Mouse (Mus musculus) CH12.LX (cell line): Measurements from ENCODE around the gene Clic4. TPM values are rescaled to one million over a fixed set of nuclear protein-coding genes. Genes with fewer than 3 reads are reported as not detected.

Experiments used
- DNase-seq: peaks from one replicate; pipeline ENCODE4 v3.0.0-alpha.2; 2013; ENCODE audit errors: extremely low read depth
- H3K27ac ChIP-seq: 2 replicates; pipeline ENCODE4 v1.5.1; 2012; ENCODE audit warnings: low read depth, mild to moderate bottlenecking, control low read depth, moderate library complexity; ENCODE audit not compliant: insufficient read depth
- H3K27me3 ChIP-seq: replicated peaks from 2 replicates; pipeline ENCODE3; 2012; ENCODE audit warnings: inconsistent platforms
- H3K36me3 ChIP-seq, 2 experiments: replicated peaks in 1 of 2; 2 replicates each; pipeline versions ENCODE3 to v1.6.1; 2012; ENCODE audit warnings: inconsistent platforms in 1 of 2, low read length in 1 of 2, mild to moderate bottlenecking in 1 of 2, mixed read lengths in 1 of 2, moderate library complexity in 1 of 2; ENCODE audit not compliant: control insufficient read depth in 1 of 2, insufficient read depth in 1 of 2
- H3K4me1 ChIP-seq, 2 experiments: 2 replicates each; pipeline ENCODE4 v1.6.1; 2012; ENCODE audit warnings: inconsistent platforms in 1 of 2, moderate library complexity in 1 of 2; ENCODE audit not compliant: insufficient read depth in 2 of 2, control insufficient read depth in 1 of 2
- H3K4me2 ChIP-seq: 2 replicates; pipeline ENCODE4 v1.6.1; 2012; ENCODE audit warnings: low read depth, mild to moderate bottlenecking, control low read depth; ENCODE audit not compliant: poor library complexity, insufficient read depth, severe bottlenecking
- H3K4me3 ChIP-seq, 3 experiments: fragments of 150-350 bp in 1 of 3; sonication (generic) in 1 of 3; replicated peaks in 1 of 3; 2 replicates each; pipeline versions ENCODE3 to v1.5.1; 2011 to 2012; ENCODE audit warnings: low read depth in 2 of 3, low read length in 2 of 3, mild to moderate bottlenecking in 2 of 3, moderate library complexity in 2 of 3, control low read depth in 1 of 3, improper control_type of control experiment in 1 of 3, inconsistent platforms in 1 of 3, mixed read lengths in 1 of 3; ENCODE audit not compliant: poor library complexity in 1 of 3
- H3K79me2 ChIP-seq: replicated peaks from 2 replicates; pipeline ENCODE4 v1.6.1; 2012; ENCODE audit warnings: mild to moderate bottlenecking, moderate library complexity; ENCODE audit not compliant: control insufficient read depth, poor library complexity, insufficient read depth, severe bottlenecking; ENCODE audit errors: extremely low read depth
- H3K9ac ChIP-seq: 2 replicates; pipeline ENCODE4 v1.6.1; 2012; ENCODE audit warnings: low read depth, mild to moderate bottlenecking, control low read depth, moderate library complexity; ENCODE audit not compliant: insufficient read depth
- H3K9me3 ChIP-seq: replicated peaks from 2 replicates; pipeline ENCODE3; 2012; ENCODE audit warnings: low read length, inconsistent platforms, mixed read lengths
- CTCF ChIP-seq, 2 experiments: IDR thresholded peaks in 1 of 2; conservative IDR thresholded peaks in 1 of 2; 2 replicates each; pipeline ENCODE4 v1.5.1; 2011 to 2012; ENCODE audit warnings: low read depth in 2 of 2, low read length in 2 of 2, improper control_type of control experiment in 1 of 2, inconsistent platforms in 1 of 2, mild to moderate bottlenecking in 1 of 2, moderate library complexity in 1 of 2
- E2F4 ChIP-seq: IDR thresholded peaks from 2 replicates; pipeline ENCODE4 v1.6.1; 2011; ENCODE audit warnings: low read depth, low read length, improper control_type of control experiment; ENCODE audit not compliant: insufficient replicate concordance
- ELF1 ChIP-seq: IDR thresholded peaks from 2 replicates; pipeline ENCODE4 v1.6.1; 2014; ENCODE audit warnings: low read depth, mild to moderate bottlenecking, inconsistent platforms, low read length, improper control_type of control experiment
- EP300 ChIP-seq: IDR thresholded peaks from 2 replicates; pipeline ENCODE4 v1.6.1; 2011; ENCODE audit warnings: low read length, improper control_type of control experiment
- GABPA ChIP-seq: IDR thresholded peaks from 2 replicates; pipeline ENCODE4 v1.6.1; 2012; ENCODE audit warnings: low read depth, low read length, improper control_type of control experiment, inconsistent platforms; ENCODE audit not compliant: insufficient replicate concordance
- IRF4 ChIP-seq: IDR thresholded peaks from 2 replicates; pipeline ENCODE4 v1.6.1; 2014; ENCODE audit warnings: low read depth, mild to moderate bottlenecking, inconsistent platforms, low read length, improper control_type of control experiment
- JUN ChIP-seq: IDR thresholded peaks from 2 replicates; pipeline ENCODE4 v1.6.1; 2011; ENCODE audit warnings: low read depth, mild to moderate bottlenecking, low read length, improper control_type of control experiment, moderate library complexity; ENCODE audit not compliant: insufficient read depth
- MAX ChIP-seq: IDR thresholded peaks from 2 replicates; pipeline ENCODE4 v1.6.1; 2011; ENCODE audit warnings: low read length, improper control_type of control experiment
- MXI1 ChIP-seq: IDR thresholded peaks from 2 replicates; pipeline ENCODE4 v1.6.1; 2011; ENCODE audit warnings: mild to moderate bottlenecking, low read depth, low read length, improper control_type of control experiment
- NELFE ChIP-seq: IDR thresholded peaks from 2 replicates; pipeline ENCODE4 v1.6.1; 2011; ENCODE audit warnings: low read depth, low read length, improper control_type of control experiment
- NRF1 ChIP-seq: IDR thresholded peaks from 2 replicates; pipeline ENCODE4 v1.6.1; 2014; ENCODE audit warnings: low read depth, mild to moderate bottlenecking, inconsistent platforms, low read length, improper control_type of control experiment, moderate library complexity
- PAX5 ChIP-seq: IDR thresholded peaks from 2 replicates; pipeline ENCODE4 v1.6.1; 2012; ENCODE audit warnings: low read length, inconsistent platforms, mixed read lengths
- POLR2A ChIP-seq: IDR thresholded peaks from 2 replicates; pipeline ENCODE4 v1.6.1; 2011; ENCODE audit warnings: low read depth, mild to moderate bottlenecking, improper control_type of control experiment, low read length
- RAD21 ChIP-seq: IDR thresholded peaks from 2 replicates; pipeline ENCODE4 v1.6.1; 2011; ENCODE audit warnings: low read depth, mild to moderate bottlenecking, low read length, improper control_type of control experiment, moderate library complexity
- SIN3A ChIP-seq: IDR thresholded peaks from 2 replicates; pipeline ENCODE4 v1.6.1; 2012; ENCODE audit warnings: low read length, improper control_type of control experiment, inconsistent platforms
- TBP ChIP-seq: conservative IDR thresholded peaks from 2 replicates; pipeline ENCODE4 v1.6.1; 2011; ENCODE audit warnings: low read depth, low read length, improper control_type of control experiment
- USF2 ChIP-seq: conservative IDR thresholded peaks from 2 replicates; pipeline ENCODE4 v1.6.1; 2011; ENCODE audit warnings: low read depth, low read length, improper control_type of control experiment
- ZC3H11A ChIP-seq: IDR thresholded peaks from 2 replicates; pipeline ENCODE4 v1.6.1; 2012; ENCODE audit warnings: low read depth, mild to moderate bottlenecking, inconsistent platforms, low read length, improper control_type of control experiment
- ZKSCAN1 ChIP-seq: IDR thresholded peaks from 2 replicates; pipeline ENCODE4 v1.6.1; 2012; ENCODE audit warnings: low read depth, inconsistent platforms, low read length, improper control_type of control experiment, borderline replicate concordance
- dilution Hi-C: fragments of 300-500 bp; cut with MboI; formaldehyde crosslinking; loops from 2 replicates; pipeline ENCODE4 v1.14.3; 2020; ENCODE audit warnings: low sequenced_read_pairs; ENCODE audit not compliant: extremely low pct_unique_long_range_greater_than_20kb, extremely low pct_ligation_motif_present
- in situ Hi-C: fragments of 300-500 bp; cut with MboI; formaldehyde crosslinking; loops from 3 replicates; pipeline ENCODE4 v1.14.3; 2019; ENCODE audit warnings: low sequenced_read_pairs, low pct_ligation_motif_present, low pct_unique_long_range_greater_than_20kb, mixed read lengths
- polyA plus RNA-seq: library from polyadenylated mRNA; unstranded; fragments of >175 nt; gene quantifications from 2 replicates; pipeline ENCODE4 v1.2.1, GENCODE M21; 2012; ENCODE audit warnings: low read depth; ENCODE audit not compliant: insufficient read length
- total RNA-seq, 2 experiments: library from RNA; depleted of rRNA; stranded (reverse); fragments of 300-350 nt in 1 of 2; fragments of >200 nt in 1 of 2; gene quantifications; 2 replicates each; pipeline ENCODE4 v1.2.3; 2012 to 2014

Clic4 gene
- total and polyA plus RNA-seq, 3 experiments = 154 to 214 (median 199) TPM

DNA sequence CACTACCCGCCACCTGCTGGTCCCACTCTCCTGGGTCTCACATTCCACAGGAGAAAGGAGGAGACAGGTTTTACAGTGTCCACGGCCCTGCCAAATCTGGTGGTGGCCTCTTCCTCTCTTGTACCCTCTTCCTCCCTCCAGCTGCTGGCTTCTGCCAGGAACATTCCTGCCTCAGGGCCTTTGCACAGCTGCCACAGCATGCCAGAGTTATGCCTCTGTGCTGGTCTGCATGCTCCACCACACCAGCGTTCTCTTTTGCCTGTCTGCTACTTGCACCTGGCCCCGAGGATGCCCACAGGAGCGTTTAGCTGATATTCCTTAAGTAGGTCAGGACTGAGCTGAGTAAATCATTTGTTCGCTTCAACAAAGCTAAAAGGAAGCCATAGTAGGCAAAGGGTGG, 106.9 kb downstream of the Clic4 start:
- Histone ChIP-seq H3K79me2 (peaks cover 18% of the 10 kb centered on the region), H3K4me3 (no peak overlapping the region), H3K4me1 (peaks cover 8 to 43% of the 10 kb centered on the region in 2 experiments), H3K27ac (no peak overlapping the region), H3K9me3 (no peaks in the 10 kb centered on the region), H3K4me2 (no peak overlapping the region), H3K27me3 (no peaks in the 10 kb centered on the region), H3K36me3 (peaks cover 74 to 90% of the 10 kb centered on the region in 2 experiments), H3K9ac (no peak overlapping the region)
- in situ Hi-C loops (no loop called here), dilution Hi-C loops (no loop called here)
- no peak for DNase-seq
- no peak for TF ChIP-seq MXI1
- TF ChIP-seq NELFE = no peak
- no peak for TF ChIP-seq ELF1
- no peak for TF ChIP-seq CTCF (conservative IDR thresholded peaks at IDR 0.05 in 1 of 2, IDR thresholded peaks at IDR 0.05 in 1 of 2; ENCODE audit: low read depth in 2 of 2, low read length in 2 of 2)
- no peak for TF ChIP-seq PAX5
- no peak for TF ChIP-seq POLR2A
- no peak for TF ChIP-seq NRF1
- TF ChIP-seq MAX = no peak
- no peak for TF ChIP-seq JUN
- TF ChIP-seq GABPA = no peak
- TF ChIP-seq RAD21 = no peak
- no peak for TF ChIP-seq SIN3A
- no peak for TF ChIP-seq TBP
- TF ChIP-seq EP300 = no peak
- TF ChIP-seq USF2 = no peak
- no peak for TF ChIP-seq IRF4
- no peak for TF ChIP-seq ZC3H11A
- TF ChIP-seq E2F4 = no peak
- no peak for TF ChIP-seq ZKSCAN1

Other genes starting within 250 kb of the Clic4 start
- 13.7 and 19.7 TPM in 2 replicates for gene Runx3, start 152.2 kb downstream of the Clic4 start, total RNA-seq (2012; rRNA removed)
- 2.4 and 5.0 TPM in 2 replicates for gene Runx3, start 152.2 kb downstream of the Clic4 start, total RNA-seq (2014; rRNA removed)
- gene Runx3, start 152.2 kb downstream of the Clic4 start, polyA plus RNA-seq = 48.0 and 61.1 TPM in 2 replicates
- 23.6 and 26.0 TPM in 2 replicates for gene Srrm1, start 80.5 kb upstream of the Clic4 start, total RNA-seq (2012; rRNA removed)
- gene Srrm1, start 80.5 kb upstream of the Clic4 start, total RNA-seq (2014; rRNA removed) = 12.3 and 14.2 TPM in 2 replicates
- 171 and 180 TPM in 2 replicates for gene Srrm1, start 80.5 kb upstream of the Clic4 start, polyA plus RNA-seq
- not detected in 2 replicates for gene Ncmap, start 125.4 kb upstream of the Clic4 start, total RNA-seq (2012; rRNA removed)
- gene Ncmap, start 125.4 kb upstream of the Clic4 start, total RNA-seq (2014; rRNA removed) = not detected in 2 replicates
- not detected in 2 replicates for gene Ncmap, start 125.4 kb upstream of the Clic4 start, polyA plus RNA-seq
- 4.2 and 4.9 TPM in 2 replicates for gene Rcan3, start 161.0 kb upstream of the Clic4 start, total RNA-seq (2012; rRNA removed)
- 2.0 and 3.0 TPM in 2 replicates for gene Rcan3, start 161.0 kb upstream of the Clic4 start, total RNA-seq (2014; rRNA removed)
- 2.3 and 2.5 TPM in 2 replicates for gene Rcan3, start 161.0 kb upstream of the Clic4 start, polyA plus RNA-seq
- not detected in 2 replicates for gene Stpg1, start 222.0 kb upstream of the Clic4 start, total RNA-seq (2012; rRNA removed)
- not detected in 2 replicates for gene Stpg1, start 222.0 kb upstream of the Clic4 start, total RNA-seq (2014; rRNA removed)
- not detected in 2 replicates for gene Stpg1, start 222.0 kb upstream of the Clic4 start, polyA plus RNA-seq
- gene Nipal3, start 222.2 kb upstream of the Clic4 start, total RNA-seq (2012; rRNA removed) = 6.4 and 12.0 TPM in 2 replicates
- gene Nipal3, start 222.2 kb upstream of the Clic4 start, total RNA-seq (2014; rRNA removed) = 4.0 and 4.5 TPM in 2 replicates
- 6.0 and 6.4 TPM in 2 replicates for gene Nipal3, start 222.2 kb upstream of the Clic4 start, polyA plus RNA-seq